Mouse (Mus musculus) small intestine, adult 2 months (tissue): Measurements from ENCODE around the gene Hoxd9.

Experiments used
- CTCF ChIP-seq: fragments of 200-500 bp; IDR thresholded peaks from 2 replicates; pipeline ENCODE4 v1.5.1; 2012; ENCODE audit warnings: low read depth, mild to moderate bottlenecking, control low read depth, inconsistent platforms, low read length, moderate library complexity, mixed read lengths; ENCODE audit not compliant: insufficient replicate concordance, insufficient read length; ENCODE audit errors: extremely low read depth
- POLR2A ChIP-seq: fragments of 200-500 bp; IDR thresholded peaks from 2 replicates; pipeline ENCODE4 v1.6.1; 2012; ENCODE audit warnings: low read depth, mild to moderate bottlenecking, control low read depth, inconsistent platforms, low read length, moderate library complexity

DNA sequence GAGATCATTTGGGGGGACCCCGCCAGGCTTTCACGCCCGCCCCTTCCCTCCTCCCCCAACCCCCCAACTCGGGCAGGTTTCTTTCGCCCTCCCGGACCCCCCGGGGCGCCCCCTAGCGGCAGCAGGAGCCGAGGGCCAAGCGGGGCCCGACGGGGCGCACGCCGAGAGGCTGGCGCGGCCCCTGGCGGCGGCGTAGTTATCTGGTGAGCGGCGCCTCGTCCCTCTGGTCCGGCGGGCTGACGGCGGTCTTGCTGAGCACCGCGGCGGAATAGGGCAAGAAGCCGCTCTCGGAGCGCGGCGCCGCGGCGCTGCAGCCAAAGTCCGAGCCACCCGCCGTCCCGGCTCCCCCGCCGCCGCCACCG is 42.1 kb upstream of the Hoxd9 start:
- TF ChIP-seq CTCF (no peak), POLR2A (no peak)
